Mouse (Mus musculus): ENCODE results near the gene Trpm2.
"Not testable (repeated sequence)": the region's sequence is repeated elsewhere in the genome, so short reads cannot be mapped to it uniquely, and the experiment has no call there.

Gene Trpm2

GRCm38 (mm10) chr10:77978351-77979350 is 8.3 kb upstream of the Trpm2 start, which contains the start of gene 1810043G02Rik:
Gene 1810043G02Rik, plus strand, starts transcription at chr10:77978524.
- peak; percentile 99 for DNase-seq (ENCODE audit: low spot score)

GRCm38 (mm10) chr10:77976458-77977150 is 6.2 kb upstream of the Trpm2 start:
- DNase-seq (ENCODE audit: low spot score), result no peak

GRCm38 (mm10) chr10:77975653-77976052 is 5.3 kb upstream of the Trpm2 start:
- no peak for DNase-seq (ENCODE audit: low spot score)

GRCm38 (mm10) chr10:77974811-77975210 is 4.4 kb upstream of the Trpm2 start:
- no peak for DNase-seq (ENCODE audit: low spot score)

GRCm38 (mm10) chr10:77974323-77974722 is 4.0 kb upstream of the Trpm2 start:
- no peak for DNase-seq (ENCODE audit: low spot score)

- DNase-seq (ENCODE audit: low spot score), result no peak
These were observed 1.6 kb upstream of the Trpm2 start for GRCm38 (mm10) chr10:77971709-77972553.

- DNase-seq (ENCODE audit: low spot score), result peak; percentile 36
These were observed 828 bp upstream of the Trpm2 start for GRCm38 (mm10) chr10:77971191-77971590.

GRCm38 (mm10) chr10:77969973-77970325 is 414 bp downstream of the Trpm2 start:
- DNase-seq (ENCODE audit: low spot score), result no peak

GRCm38 (mm10) chr10:77969274-77969972 is 940 bp downstream of the Trpm2 start:
- DNase-seq (ENCODE audit: low spot score), result peak; percentile 18

- peak; percentile 33 for DNase-seq (ENCODE audit: low spot score)
These were observed 6.4 kb downstream of the Trpm2 start for GRCm38 (mm10) chr10:77963971-77964370.

- DNase-seq (ENCODE audit: low spot score), result no peak
These were observed 7.6 kb downstream of the Trpm2 start for GRCm38 (mm10) chr10:77962725-77963124.

- not testable (repeated sequence) for DNase-seq (ENCODE audit: low spot score)
These were observed 19.9 kb downstream of the Trpm2 start for GRCm38 (mm10) chr10:77950468-77950867.

GRCm38 (mm10) chr10:77939685-77940084 is 30.7 kb downstream of the Trpm2 start:
- no peak for DNase-seq (ENCODE audit: low spot score)

- DNase-seq (ENCODE audit: low spot score), result no peak
These were observed 43.0 kb downstream of the Trpm2 start for GRCm38 (mm10) chr10:77927375-77927774.

- DNase-seq (ENCODE audit: low spot score), result peak; percentile 29
These were observed 44.2 kb downstream of the Trpm2 start for GRCm38 (mm10) chr10:77926140-77926539.

GRCm38 (mm10) chr10:77922681-77923080 is 47.7 kb downstream of the Trpm2 start:
- DNase-seq (ENCODE audit: low spot score), result no peak

- DNase-seq (ENCODE audit: low spot score), result no peak
These were observed 49.4 kb downstream of the Trpm2 start for GRCm38 (mm10) chr10:77921009-77921408.

- DNase-seq (ENCODE audit: low spot score), result peak; percentile 46
These were observed 53.6 kb downstream of the Trpm2 start for GRCm38 (mm10) chr10:77916636-77917335.

- DNase-seq (ENCODE audit: low spot score), result no peak
These were observed 57.1 kb downstream of the Trpm2 start for GRCm38 (mm10) chr10:77913292-77913691.

GRCm38 (mm10) chr10:77912605-77913004 is 57.8 kb downstream of the Trpm2 start:
- no peak for DNase-seq (ENCODE audit: low spot score)
